Mouse (Mus musculus) hindbrain, embryonic 14.5 days (tissue): ENCODE results near the gene Tekt4. TPM values are rescaled to one million over a fixed set of nuclear protein-coding genes. Genes with fewer than 3 reads are reported as not detected.
A peak's percentile ranks its signal among the peaks of the same experiment; 100 is the strongest.

Experiments
- ATAC-seq: fragments of 200-750 bp; cut with Nextera tagmentation; 2 replicates; pipeline ENCODE4 v1.8.0; 2017; ENCODE audit warnings: moderate number of reproducible peaks, mild to moderate bottlenecking, moderate TSS enrichment, moderate library complexity; ENCODE audit not compliant: low FRiP score
- DNase-seq: peaks from one replicate; pipeline ENCODE4 v3.0.0-alpha.2; 2015; ENCODE audit warnings: low spot score
- H3K27ac ChIP-seq: fragments of 300-500 bp; sonication (generic); 2 replicates; pipeline ENCODE4 v1.5.1; 2014; ENCODE audit warnings: mild to moderate bottlenecking, moderate library complexity
- H3K27me3 ChIP-seq: fragments of 300-500 bp; sonication (generic); 2 replicates; pipeline ENCODE4 v1.6.1; 2014; ENCODE audit warnings: mild to moderate bottlenecking, low read length, mixed read lengths; ENCODE audit not compliant: control insufficient read depth, insufficient read depth
- H3K36me3 ChIP-seq: fragments of 300-500 bp; sonication (generic); replicated peaks from 2 replicates; pipeline ENCODE4 v1.6.1; 2014; ENCODE audit not compliant: control insufficient read depth, insufficient read depth
- H3K4me1 ChIP-seq: fragments of 300-500 bp; sonication (generic); replicated peaks from 2 replicates; pipeline ENCODE4 v1.6.1; 2014; ENCODE audit warnings: antibody characterized with exemption, low read length, mixed read lengths; ENCODE audit not compliant: control insufficient read depth, insufficient read depth
- H3K4me2 ChIP-seq: fragments of 300-500 bp; sonication (generic); replicated peaks from 2 replicates; pipeline ENCODE4 v1.6.1; 2014; ENCODE audit warnings: mild to moderate bottlenecking, moderate library complexity
- H3K4me3 ChIP-seq: fragments of 300-500 bp; sonication (generic); replicated peaks from 2 replicates; pipeline ENCODE4 v1.5.1; 2014; ENCODE audit warnings: mild to moderate bottlenecking, low read length
- H3K9ac ChIP-seq: fragments of 300-500 bp; sonication (generic); 2 replicates; pipeline ENCODE4 v1.6.1; 2014
- H3K9me3 ChIP-seq: fragments of 300-500 bp; sonication (generic); 2 replicates; pipeline ENCODE4 v1.6.1; 2016; ENCODE audit warnings: low read length; ENCODE audit not compliant: control insufficient read depth
- WGBS: fragments of 180-500 bp; shearing (Covaris S2); extraction: QIAGEN DNeasy Blood & Tissue Kit; methylation state at CpG from one replicate; pipeline ENCODE4 v1.1.7; 2014; 5-methylcytosine and 5-hydroxymethylcytosine counted together
- polyA plus RNA-seq: library from polyadenylated mRNA; unstranded; fragments of >200 nt; fragmentation: Nextera tagmentation; extraction: Ambion mirVana; gene quantifications from 2 replicates; pipeline ENCODE4 v1.2.1, GENCODE M21; 2014

The Tekt4 gene
- 1.2 and 2.4 TPM in 2 replicates for polyA plus RNA-seq

- no peaks in the 10 kb centered on the region for H3K36me3 ChIP-seq
- peak within 1 kb of the TSS; percentile 8; the same call in 1 of the 2 replicates for H3K9ac ChIP-seq
- no peak for DNase-seq
- H3K4me1 ChIP-seq: 0 out of 2 replicates have a peak, but pooled peaks cover 11% of the 10 kb centered on the region
- ATAC-seq: no peak
- no peaks in the 10 kb centered on the region for H3K27me3 ChIP-seq
- no peaks in the 10 kb centered on the region for H3K9me3 ChIP-seq
- H3K4me2 ChIP-seq: no peak within 1 kb of the TSS
- H3K27ac ChIP-seq: no peak within 1 kb of the TSS
- WGBS: 47% methylated on average over 2 of the region's 2 CpGs
- no peak within 1 kb of the TSS for H3K4me3 ChIP-seq
These were observed at the start of gene Tekt4 for GRCm38 (mm10) chr17:25454272-25454671. Tekt4 (plus strand) TSS chr17:25454615.

- Histone ChIP-seq H3K36me3 (no peaks in the 10 kb centered on the region), H3K9me3 (no peaks in the 10 kb centered on the region), H3K4me3 (no peak overlapping the region), H3K27ac (peak overlapping the region; percentile 60; the same call in 1 of the 2 replicates), H3K9ac (peak overlapping the region; percentile 28; the same call in 1 of the 2 replicates), H3K4me2 (no peak overlapping the region), H3K27me3 (no peaks in the 10 kb centered on the region), H3K4me1 (peaks cover 59% of the 10 kb centered on the region)
- ATAC-seq (peak; percentile 31), DNase-seq (no peak)
- WGBS: 9% methylated on average over 10 of the region's 10 CpGs
These were observed 49.1 kb upstream of the Tekt4 start for GRCm38 (mm10) chr17:25405224-25405895.

GRCm38 (mm10) chr17:25406011-25406441, 48.4 kb upstream of the Tekt4 start:
- Histone ChIP-seq H3K27ac (peak overlapping the region; percentile 60), H3K36me3 (no peaks in the 10 kb centered on the region), H3K4me2 (no peak overlapping the region), H3K27me3 (no peaks in the 10 kb centered on the region), H3K4me3 (no peak overlapping the region), H3K9me3 (no peaks in the 10 kb centered on the region), H3K9ac (no peak overlapping the region), H3K4me1 (peaks cover 66% of the 10 kb centered on the region)
- 9% methylated on average over 6 of the region's 6 CpGs for WGBS
- ATAC-seq (no peak), DNase-seq (peak; percentile 38)

GRCm38 (mm10) chr17:25407352-25407751, 47.1 kb upstream of the Tekt4 start:
- no peak for DNase-seq
- 54% methylated on average over 4 of the region's 4 CpGs for WGBS
- no peak overlapping the region for H3K4me2 ChIP-seq
- no peak overlapping the region for H3K4me3 ChIP-seq
- peaks cover 72% of the 10 kb centered on the region for H3K4me1 ChIP-seq
- ATAC-seq: no peak
- H3K9me3 ChIP-seq: no peaks in the 10 kb centered on the region
- no peak overlapping the region for H3K27ac ChIP-seq
- H3K9ac ChIP-seq: 0 out of 2 replicates have a peak overlapping the region, but pooled peaks have one; percentile 7
- no peaks in the 10 kb centered on the region for H3K36me3 ChIP-seq
- no peaks in the 10 kb centered on the region for H3K27me3 ChIP-seq

- 84% methylated on average over 7 of the region's 7 CpGs for WGBS
- H3K9ac ChIP-seq: no peak overlapping the region
- ATAC-seq (no peak), DNase-seq (no peak)
- H3K9me3 ChIP-seq: no peaks in the 10 kb centered on the region
- peaks cover 71% of the 10 kb centered on the region for H3K4me1 ChIP-seq
- H3K4me2 ChIP-seq: no peak overlapping the region
- H3K27ac ChIP-seq: no peak overlapping the region
- H3K36me3 ChIP-seq: no peaks in the 10 kb centered on the region
- no peaks in the 10 kb centered on the region for H3K27me3 ChIP-seq
- H3K4me3 ChIP-seq: no peak overlapping the region
These were observed 46.0 kb upstream of the Tekt4 start for GRCm38 (mm10) chr17:25408302-25408999.

- Histone ChIP-seq H3K9me3 (no peaks in the 10 kb centered on the region), H3K4me3 (no peak overlapping the region), H3K4me1 (peaks cover 67% of the 10 kb centered on the region), H3K4me2 (no peak overlapping the region), H3K27ac (peak overlapping the region; percentile 75), H3K27me3 (no peaks in the 10 kb centered on the region), H3K36me3 (no peaks in the 10 kb centered on the region), H3K9ac (no peak overlapping the region)
- WGBS: 48% methylated on average over 7 of the region's 7 CpGs
- ATAC-seq (no peak), DNase-seq (no peak)
These were observed 44.8 kb upstream of the Tekt4 start for GRCm38 (mm10) chr17:25409621-25410020.

- peaks cover 67% of the 10 kb centered on the region for H3K4me1 ChIP-seq
- 82% methylated on average over 6 of the region's 6 CpGs for WGBS
- ATAC-seq: no peak
These were observed 44.2 kb upstream of the Tekt4 start for GRCm38 (mm10) chr17:25410180-25410579.

GRCm38 (mm10) chr17:25410786-25411185, 43.6 kb upstream of the Tekt4 start:
- peaks cover 67% of the 10 kb centered on the region for H3K4me1 ChIP-seq

More at GRCm38 (mm10) chr17:25410180-25410579, 44.2 kb upstream of the Tekt4 start:
- Histone ChIP-seq H3K36me3 (no peaks in the 10 kb centered on the region), H3K9me3 (no peaks in the 10 kb centered on the region), H3K4me2 (no peak overlapping the region), H3K9ac (no peak overlapping the region), H3K27me3 (no peaks in the 10 kb centered on the region), H3K27ac (peak overlapping the region; percentile 75; the same call in 1 of the 2 replicates), H3K4me3 (no peak overlapping the region)
- no peak for DNase-seq

GRCm38 (mm10) chr17:25411251-25411650, 43.2 kb upstream of the Tekt4 start:
- no peak overlapping the region for H3K4me3 ChIP-seq
- H3K27me3 ChIP-seq: no peaks in the 10 kb centered on the region
- no peaks in the 10 kb centered on the region for H3K36me3 ChIP-seq
- H3K27ac ChIP-seq: peak overlapping the region; percentile 75
- H3K9me3 ChIP-seq: no peaks in the 10 kb centered on the region
- ATAC-seq (no peak), DNase-seq (no peak)
- peak overlapping the region; percentile 4; the same call in 1 of the 2 replicates for H3K9ac ChIP-seq
- 71% methylated on average over 4 of the region's 4 CpGs for WGBS
- H3K4me2 ChIP-seq: no peak overlapping the region
- H3K4me1 ChIP-seq: peaks cover 67% of the 10 kb centered on the region

More at GRCm38 (mm10) chr17:25410786-25411185, 43.6 kb upstream of the Tekt4 start:
- DNase-seq (no peak), ATAC-seq (no peak)
- Histone ChIP-seq H3K9ac (peak overlapping the region; percentile 4; the same call in 1 of the 2 replicates), H3K4me2 (no peak overlapping the region), H3K9me3 (no peaks in the 10 kb centered on the region), H3K4me3 (no peak overlapping the region), H3K27me3 (no peaks in the 10 kb centered on the region), H3K36me3 (no peaks in the 10 kb centered on the region), H3K27ac (peak overlapping the region; percentile 75)
- WGBS: 17% methylated on average over 7 of the region's 7 CpGs
